Mouse (Mus musculus): ENCODE measurements around the gene Opcml.

DNA sequence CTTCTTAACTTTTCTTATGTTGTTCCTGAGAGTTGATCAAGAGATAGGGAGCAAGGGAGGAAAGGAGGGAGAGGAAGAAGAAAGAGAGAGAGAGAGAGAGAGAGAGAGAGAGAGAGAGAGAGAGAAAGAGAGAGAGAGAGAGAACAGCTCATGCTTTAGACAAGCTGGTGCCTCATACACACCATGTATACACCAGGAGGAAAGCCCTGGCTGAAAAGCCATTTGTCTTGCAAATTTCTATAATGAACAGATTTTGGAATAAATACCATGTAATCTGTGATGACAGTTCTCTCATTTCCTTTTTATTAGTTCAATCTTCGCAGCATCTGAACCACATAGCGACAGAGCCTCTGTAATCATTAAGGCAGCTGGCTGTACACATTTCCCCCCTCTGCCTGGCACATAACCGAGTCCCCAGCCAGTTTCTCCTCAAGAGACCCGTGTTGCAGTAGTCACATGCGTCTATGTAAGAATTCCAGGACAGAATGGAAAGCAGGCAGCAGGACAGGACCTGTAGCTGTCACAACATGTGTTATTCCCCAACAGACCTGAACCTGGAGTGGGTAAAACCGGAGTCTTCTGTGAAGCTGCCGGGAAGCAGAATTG is 238.3 kb downstream of the Opcml start:
- no peak for TF ChIP-seq MAFK (IDR thresholded peaks at IDR 0.05; ENCODE audit: insufficient read depth, low read depth, low read length)
- TF ChIP-seq CHD2 (IDR thresholded peaks at IDR 0.05; ENCODE audit: low read depth, low read length) = no peak
- no peak for TF ChIP-seq ZNF384 (IDR thresholded peaks at IDR 0.05; ENCODE audit: low read depth, low read length)
